Mouse (Mus musculus): ENCODE data around the gene BC107364. TPM values are rescaled to one million over a fixed set of nuclear protein-coding genes. Genes with fewer than 3 reads are reported as not detected.
A peak's percentile ranks its signal among the peaks of the same experiment; 100 is the strongest.
"Not testable (repeated sequence)": the region's sequence is repeated elsewhere in the genome, so short reads cannot be mapped to it uniquely, and the experiment has no call there.

The BC107364 gene
- total and polyA plus RNA-seq, 2 experiments from 2014 or later = not detected

- not testable (repeated sequence) for ATAC-seq; H3K9me3 ChIP-seq (ENCODE audit: low read length); H3K4me3 ChIP-seq (ENCODE audit: low read depth, low read length); H3K9ac ChIP-seq; H3K27me3 ChIP-seq (ENCODE audit: insufficient read depth, low read length); H3K27ac ChIP-seq (ENCODE audit: low read depth, low read length); H3K4me2 ChIP-seq (ENCODE audit: low read depth); DNase-seq; H3K36me3 ChIP-seq (ENCODE audit: insufficient read depth); H3K4me1 ChIP-seq (ENCODE audit: insufficient read depth)
- 50% methylated on average over 7 of the region's 7 CpGs for WGBS
- TF ChIP-seq CTCF (IDR thresholded peaks at IDR 0.05; ENCODE audit: low read depth) = peak; percentile 30
Measured at GRCm38 (mm10) chr3:96483044-96483443, 30.9 kb upstream of the BC107364 start.

GRCm38 (mm10) chr3:96482451-96482850, 30.3 kb upstream of the BC107364 start:
- no peak overlapping the region for H3K27ac ChIP-seq (ENCODE audit: low read depth, low read length)
- H3K4me2 ChIP-seq (ENCODE audit: low read depth) = no peak overlapping the region
- no peak overlapping the region for H3K9ac ChIP-seq
- no peak for TF ChIP-seq CTCF (IDR thresholded peaks at IDR 0.05; ENCODE audit: low read depth)
- no peaks in the 10 kb centered on the region for H3K4me1 ChIP-seq (ENCODE audit: insufficient read depth)
- no peak for ATAC-seq
- H3K27me3 ChIP-seq (ENCODE audit: insufficient read depth, low read length) = peaks cover 5% of the 10 kb centered on the region
- no peak overlapping the region for H3K4me3 ChIP-seq (ENCODE audit: low read depth, low read length)
- 83% methylated on average over 13 of the region's 13 CpGs for WGBS
- H3K9me3 ChIP-seq (ENCODE audit: low read length) = no peaks in the 10 kb centered on the region
- no peak for DNase-seq
- H3K36me3 ChIP-seq (ENCODE audit: insufficient read depth) = no peaks in the 10 kb centered on the region

- ATAC-seq = no peak
Measured at GRCm38 (mm10) chr3:96481856-96482255, 29.8 kb upstream of the BC107364 start.

GRCm38 (mm10) chr3:96480684-96481270, 28.7 kb upstream of the BC107364 start:
- 87% methylated on average over 4 of the region's 4 CpGs for WGBS
- Histone ChIP-seq H3K9ac (no peak overlapping the region), H3K27me3 (ENCODE audit: insufficient read depth, low read length) (peaks cover 18% of the 10 kb centered on the region), H3K4me3 (ENCODE audit: low read depth, low read length) (no peak overlapping the region), H3K27ac (ENCODE audit: low read depth, low read length) (no peak overlapping the region), H3K36me3 (ENCODE audit: insufficient read depth) (no peaks in the 10 kb centered on the region), H3K9me3 (ENCODE audit: low read length) (no peaks in the 10 kb centered on the region), H3K4me2 (ENCODE audit: low read depth) (no peak overlapping the region), H3K4me1 (ENCODE audit: insufficient read depth) (no peaks in the 10 kb centered on the region)
- ATAC-seq = no peak
- no peak for TF ChIP-seq CTCF (IDR thresholded peaks at IDR 0.05; ENCODE audit: low read depth)
- no peak for DNase-seq

More at GRCm38 (mm10) chr3:96481856-96482255, 29.8 kb upstream of the BC107364 start:
- no peaks in the 10 kb centered on the region for H3K36me3 ChIP-seq (ENCODE audit: insufficient read depth)
- TF ChIP-seq CTCF (IDR thresholded peaks at IDR 0.05; ENCODE audit: low read depth) = no peak
- H3K4me1 ChIP-seq (ENCODE audit: insufficient read depth) = no peaks in the 10 kb centered on the region
- no peak overlapping the region for H3K27ac ChIP-seq (ENCODE audit: low read depth, low read length)
- WGBS = 79% methylated on average over 3 of the region's 3 CpGs
- H3K27me3 ChIP-seq (ENCODE audit: insufficient read depth, low read length) = peaks cover 10% of the 10 kb centered on the region
- no peaks in the 10 kb centered on the region for H3K9me3 ChIP-seq (ENCODE audit: low read length)
- no peak overlapping the region for H3K9ac ChIP-seq
- H3K4me3 ChIP-seq (ENCODE audit: low read depth, low read length) = no peak overlapping the region
- DNase-seq = no peak
- H3K4me2 ChIP-seq (ENCODE audit: low read depth) = no peak overlapping the region

GRCm38 (mm10) chr3:96479249-96479648, 27.1 kb upstream of the BC107364 start:
- Histone ChIP-seq H3K36me3 (ENCODE audit: insufficient read depth) (no peaks in the 10 kb centered on the region), H3K4me1 (ENCODE audit: insufficient read depth) (peaks cover 3% of the 10 kb centered on the region; the same call in 1 of the 2 replicates), H3K9me3 (ENCODE audit: low read length) (no peaks in the 10 kb centered on the region), H3K9ac (no peak overlapping the region), H3K4me2 (ENCODE audit: low read depth) (no peak overlapping the region), H3K4me3 (ENCODE audit: low read depth, low read length) (no peak overlapping the region), H3K27ac (ENCODE audit: low read depth, low read length) (no peak overlapping the region), H3K27me3 (ENCODE audit: insufficient read depth, low read length) (peaks cover 23% of the 10 kb centered on the region)
- DNase-seq = no peak
- TF ChIP-seq CTCF (IDR thresholded peaks at IDR 0.05; ENCODE audit: low read depth) = no peak
- ATAC-seq = no peak
- 30% methylated on average over 3 of the region's 3 CpGs for WGBS

- no peak for TF ChIP-seq CTCF (IDR thresholded peaks at IDR 0.05; ENCODE audit: low read depth)
- Histone ChIP-seq H3K9me3 (ENCODE audit: low read length) (no peaks in the 10 kb centered on the region), H3K4me3 (ENCODE audit: low read depth, low read length) (no peak overlapping the region), H3K4me2 (ENCODE audit: low read depth) (no peak overlapping the region), H3K36me3 (ENCODE audit: insufficient read depth) (no peaks in the 10 kb centered on the region), H3K27me3 (ENCODE audit: insufficient read depth, low read length) (peaks cover 31% of the 10 kb centered on the region), H3K27ac (ENCODE audit: low read depth, low read length) (no peak overlapping the region), H3K4me1 (ENCODE audit: insufficient read depth) (peaks cover 3% of the 10 kb centered on the region; the same call in 1 of the 2 replicates), H3K9ac (no peak overlapping the region)
- 66% methylated on average over 6 of the region's 6 CpGs for WGBS
- DNase-seq = no peak
- no peak for ATAC-seq
Measured at GRCm38 (mm10) chr3:96477558-96477957, 25.5 kb upstream of the BC107364 start.

GRCm38 (mm10) chr3:96477084-96477483, 25.0 kb upstream of the BC107364 start:
- WGBS = 57% methylated on average over 3 of the region's 3 CpGs
- no peaks in the 10 kb centered on the region for H3K36me3 ChIP-seq (ENCODE audit: insufficient read depth)
- no peak overlapping the region for H3K4me3 ChIP-seq (ENCODE audit: low read depth, low read length)
- no peak overlapping the region for H3K4me2 ChIP-seq (ENCODE audit: low read depth)
- no peak overlapping the region for H3K27ac ChIP-seq (ENCODE audit: low read depth, low read length)
- no peak overlapping the region for H3K9ac ChIP-seq
- TF ChIP-seq CTCF (IDR thresholded peaks at IDR 0.05; ENCODE audit: low read depth) = no peak
- DNase-seq = no peak
- H3K4me1 ChIP-seq (ENCODE audit: insufficient read depth) = peaks cover 3% of the 10 kb centered on the region; the same call in 1 of the 2 replicates
- no peaks in the 10 kb centered on the region for H3K9me3 ChIP-seq (ENCODE audit: low read length)
- H3K27me3 ChIP-seq (ENCODE audit: insufficient read depth, low read length) = peaks cover 31% of the 10 kb centered on the region
- no peak for ATAC-seq

All from forebrain, postnatal 0 days (tissue).